Mouse (Mus musculus) midbrain, postnatal 0 days (tissue): ENCODE data around the gene Cutc. TPM values are rescaled to one million over a fixed set of nuclear protein-coding genes. Genes with fewer than 3 reads are reported as not detected.

ENCODE experiments used
- ATAC-seq: fragments of 200-750 bp; cut with Nextera tagmentation; 2 replicates; pipeline ENCODE4 v1.8.0; 2017; ENCODE audit warnings: moderate number of reproducible peaks, mild to moderate bottlenecking, moderate TSS enrichment, moderate library complexity; ENCODE audit not compliant: low FRiP score
- DNase-seq: peaks from one replicate; pipeline ENCODE4 v3.0.0-alpha.2; 2015; ENCODE audit warnings: low spot score
- H3K27ac ChIP-seq: fragments of 300-500 bp; sonication (generic); 2 replicates; pipeline ENCODE4 v1.5.1; 2014; ENCODE audit warnings: low read depth, mild to moderate bottlenecking, low read length, mixed read lengths
- H3K27me3 ChIP-seq: fragments of 300-500 bp; sonication (generic); 2 replicates; pipeline ENCODE4 v1.6.1; 2014; ENCODE audit warnings: low read length, control low read depth, mixed read lengths; ENCODE audit not compliant: insufficient read depth
- H3K36me3 ChIP-seq: fragments of 300-500 bp; sonication (generic); 2 replicates; pipeline ENCODE4 v1.6.1; 2014; ENCODE audit warnings: low read length, control low read depth, mixed read lengths; ENCODE audit not compliant: insufficient read depth
- H3K4me1 ChIP-seq: fragments of 300-500 bp; sonication (generic); 2 replicates; pipeline ENCODE4 v1.6.1; 2014; ENCODE audit warnings: mild to moderate bottlenecking, control low read depth, antibody characterized with exemption, low read length, mixed read lengths; ENCODE audit not compliant: insufficient read depth
- H3K4me2 ChIP-seq: fragments of 300-500 bp; sonication (generic); 2 replicates; pipeline ENCODE4 v1.6.1; 2014; ENCODE audit warnings: low read depth, mild to moderate bottlenecking, low read length, mixed read lengths; ENCODE audit not compliant: poor library complexity, severe bottlenecking
- H3K4me3 ChIP-seq: fragments of 300-500 bp; sonication (generic); 2 replicates; pipeline ENCODE4 v1.5.1; 2014; ENCODE audit warnings: low read depth, mild to moderate bottlenecking, low read length, moderate library complexity
- H3K9ac ChIP-seq: fragments of 300-500 bp; sonication (generic); replicated peaks from 2 replicates; pipeline ENCODE4 v1.6.1; 2014; ENCODE audit warnings: mild to moderate bottlenecking, low read length, moderate library complexity, mixed read lengths; ENCODE audit not compliant: poor library complexity, severe bottlenecking
- H3K9me3 ChIP-seq: fragments of 300-500 bp; sonication (generic); 2 replicates; pipeline ENCODE4 v1.6.1; 2016; ENCODE audit warnings: low read length, control low read depth
- CTCF ChIP-seq: IDR thresholded peaks from 2 replicates; pipeline ENCODE4 v1.5.1; 2016; ENCODE audit warnings: antibody characterized with exemption, mild to moderate bottlenecking
- WGBS: fragments of 180-500 bp; shearing (Covaris S2); extraction: QIAGEN DNeasy Blood & Tissue Kit; methylation state at CpG from one replicate; pipeline ENCODE4 v1.1.7; 2014; 5-methylcytosine and 5-hydroxymethylcytosine counted together
- polyA plus RNA-seq: library from polyadenylated mRNA; unstranded; fragments of >200 nt; fragmentation: Nextera tagmentation; extraction: Ambion mirVana; gene quantifications from 2 replicates; pipeline ENCODE4 v1.2.1, GENCODE M21; 2015
- total RNA-seq: library from RNA; depleted of rRNA; stranded (reverse); fragments of >200 nt; gene quantifications from 2 replicates; pipeline ENCODE4 v1.2.3, GENCODE M21; 2014

Gene Cutc
- total and polyA plus RNA-seq, 2 experiments from 2014 or later, result 5.2 to 8.0 TPM

DNA sequence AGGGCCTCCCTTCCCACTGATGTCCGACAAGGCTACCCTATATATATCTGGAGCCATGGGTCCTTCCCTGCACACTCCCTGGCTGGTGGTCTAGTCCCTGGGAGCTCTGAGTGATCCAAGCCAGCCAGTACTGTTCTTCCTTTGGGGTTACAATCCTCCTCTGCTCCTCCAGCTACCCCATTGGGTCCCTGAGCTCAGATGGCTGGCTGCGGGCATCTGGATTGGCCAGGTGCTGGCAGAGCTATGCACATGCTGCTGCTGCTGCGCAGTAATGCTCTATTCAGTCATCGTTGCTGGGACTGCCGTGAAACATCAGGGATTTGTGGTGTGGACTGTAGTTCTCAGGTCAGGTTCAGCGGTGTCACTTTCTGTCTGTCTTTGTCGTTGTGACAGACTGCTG, 28.0 kb upstream of the Cutc start:
- 89% methylated on average over 7 of the region's 7 CpGs for WGBS
- no peak overlapping the region for H3K4me2 ChIP-seq
- no peak for ATAC-seq

GRCm38 (mm10) chr19:43726510-43727146, 26.2 kb upstream of the Cutc start:
- ATAC-seq, result no peak
- Histone ChIP-seq H3K4me2 (no peak overlapping the region), H3K4me3 (no peak overlapping the region), H3K27me3 (no peaks in the 10 kb centered on the region), H3K27ac (no peak overlapping the region), H3K9ac (no peak overlapping the region), H3K36me3 (peaks cover 52% of the 10 kb centered on the region), H3K4me1 (no peaks in the 10 kb centered on the region), H3K9me3 (no peaks in the 10 kb centered on the region)
- WGBS, result 81% methylated on average over 15 of the region's 15 CpGs
- DNase-seq, result no peak
- TF ChIP-seq CTCF, result no peak

More for the DNA sequence above, 28.0 kb upstream of the Cutc start:
- no peak for DNase-seq
- Histone ChIP-seq H3K4me1 (no peaks in the 10 kb centered on the region), H3K4me3 (no peak overlapping the region), H3K27ac (no peak overlapping the region), H3K9ac (no peak overlapping the region), H3K27me3 (no peaks in the 10 kb centered on the region), H3K9me3 (no peaks in the 10 kb centered on the region), H3K36me3 (peaks cover 58% of the 10 kb centered on the region)
- TF ChIP-seq CTCF, result no peak

- ATAC-seq (no peak), DNase-seq (no peak)
- WGBS, result 43% methylated on average over 22 of the region's 22 CpGs
- H3K36me3 ChIP-seq, result peaks cover 45% of the 10 kb centered on the region
- no peak overlapping the region for H3K9ac ChIP-seq
- H3K4me2 ChIP-seq, result no peak overlapping the region
- no peaks in the 10 kb centered on the region for H3K27me3 ChIP-seq
- no peak overlapping the region for H3K4me3 ChIP-seq
- no peak overlapping the region for H3K27ac ChIP-seq
- H3K4me1 ChIP-seq, result no peaks in the 10 kb centered on the region
- no peaks in the 10 kb centered on the region for H3K9me3 ChIP-seq
- no peak for TF ChIP-seq CTCF
Measured at GRCm38 (mm10) chr19:43729296-43730036, 23.3 kb upstream of the Cutc start.

DNA sequence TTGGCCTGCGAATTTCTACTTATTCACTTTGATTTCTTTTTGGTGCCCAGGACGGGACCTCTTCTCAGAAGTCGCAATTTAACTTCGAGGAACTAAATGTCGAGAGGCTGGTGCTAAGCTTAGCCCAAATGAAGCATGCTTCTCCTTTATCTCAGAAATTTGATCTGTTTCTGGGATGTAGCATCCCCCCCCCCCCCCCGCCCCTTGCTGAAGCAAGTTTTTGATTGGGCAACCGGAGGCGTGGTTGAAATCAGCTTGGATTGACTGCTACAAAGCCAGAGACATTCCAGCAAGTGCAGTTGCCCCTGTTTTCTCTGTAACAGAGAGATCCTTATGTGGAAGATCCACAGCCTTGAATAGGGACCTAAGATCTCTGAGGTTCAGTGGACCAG, 22.8 kb upstream of the Cutc start:
- H3K27me3 ChIP-seq, result no peaks in the 10 kb centered on the region
- no peaks in the 10 kb centered on the region for H3K4me1 ChIP-seq
- no peak overlapping the region for H3K4me3 ChIP-seq
- no peak for TF ChIP-seq CTCF
- H3K4me2 ChIP-seq, result no peak overlapping the region
- H3K9ac ChIP-seq, result no peak overlapping the region
- H3K36me3 ChIP-seq, result peaks cover 45% of the 10 kb centered on the region
- ATAC-seq, result no peak
- H3K9me3 ChIP-seq, result no peaks in the 10 kb centered on the region
- WGBS, result 41% methylated on average over 8 of the region's 8 CpGs
- no peak overlapping the region for H3K27ac ChIP-seq
- no peak for DNase-seq

- 69% methylated on average over 7 of the region's 7 CpGs for WGBS
- H3K9me3 ChIP-seq, result no peaks in the 10 kb centered on the region
- no peak for ATAC-seq
- no peaks in the 10 kb centered on the region for H3K4me1 ChIP-seq
- no peak overlapping the region for H3K4me3 ChIP-seq
- no peaks in the 10 kb centered on the region for H3K27me3 ChIP-seq
- no peak for TF ChIP-seq CTCF
- H3K27ac ChIP-seq, result no peak overlapping the region
- DNase-seq, result no peak
- H3K4me2 ChIP-seq, result no peak overlapping the region
- H3K36me3 ChIP-seq, result peaks cover 42% of the 10 kb centered on the region
- H3K9ac ChIP-seq, result no peak overlapping the region
Measured at GRCm38 (mm10) chr19:43731157-43731556, 21.6 kb upstream of the Cutc start.

- no peak overlapping the region for H3K4me3 ChIP-seq
- H3K9ac ChIP-seq, result no peak overlapping the region
- no peak overlapping the region for H3K4me2 ChIP-seq
- H3K27me3 ChIP-seq, result no peaks in the 10 kb centered on the region
- H3K27ac ChIP-seq, result no peak overlapping the region
- no peak for DNase-seq
- WGBS, result 97% methylated on average over 10 of the region's 10 CpGs
- TF ChIP-seq CTCF, result no peak
- no peaks in the 10 kb centered on the region for H3K9me3 ChIP-seq
- peaks cover 55% of the 10 kb centered on the region for H3K36me3 ChIP-seq
- H3K4me1 ChIP-seq, result no peaks in the 10 kb centered on the region
- no peak for ATAC-seq
Measured at GRCm38 (mm10) chr19:43738409-43738808, 14.4 kb upstream of the Cutc start.
